Mouse (Mus musculus) hematopoietic multipotent progenitor cell, adult 10-12 weeks (in vitro differentiated cells): Measurements from ENCODE around the gene Amd2. TPM values are rescaled to one million over a fixed set of nuclear protein-coding genes. Genes with fewer than 3 reads are reported as not detected.

Source experiments
- polyA plus RNA-seq: library from polyadenylated mRNA; stranded (reverse); fragments of >175 nt; gene quantifications from 2 replicates; pipeline ENCODE4 v1.2.3, GENCODE M21; 2012; ENCODE audit warnings: low replicate concordance

Gene Amd2
- polyA plus RNA-seq = 0.17 TPM in 1 of 2 replicates, not detected in the other

DNA sequence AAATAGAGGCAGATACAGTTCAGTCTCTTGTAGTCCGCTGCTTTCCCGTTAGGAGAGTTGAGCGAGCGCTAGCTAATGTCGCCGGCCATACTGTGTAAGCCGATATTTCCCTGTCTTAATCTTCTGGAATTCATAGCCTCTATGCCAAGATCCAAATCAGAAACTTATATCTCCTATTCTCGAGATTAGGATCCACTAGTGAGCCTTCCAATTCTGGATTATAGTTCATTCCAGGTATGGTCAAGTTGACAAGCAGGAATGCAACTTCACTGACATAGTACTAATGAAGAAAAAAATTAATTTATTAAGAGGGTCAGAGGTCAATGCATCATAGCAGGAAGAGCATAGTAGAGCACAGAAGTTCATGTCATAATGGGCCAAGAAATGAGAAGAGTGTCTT lies at the start of gene Amd2:
Amd2 (minus strand) TSS at position 101 of the 400 bp plus-strand sequence.

